Mouse (Mus musculus) cerebellum, adult 2 months (tissue): Measurements from ENCODE around the gene Fam81a. TPM values are rescaled to one million over a fixed set of nuclear protein-coding genes. Genes with fewer than 3 reads are reported as not detected.

ENCODE experiments used
- DNase-seq, 2 experiments: peaks; one replicate each; pipeline ENCODE4 v3.0.0; 2021
- H3K27ac ChIP-seq: fragments of 200-500 bp; 2 replicates; pipeline ENCODE4 v1.5.1; 2012; ENCODE audit warnings: low read length, control low read depth, inconsistent platforms; ENCODE audit not compliant: insufficient read depth
- H3K27me3 ChIP-seq: fragments of 200-500 bp; 2 replicates; pipeline ENCODE4 v1.6.1; 2012; ENCODE audit warnings: inconsistent platforms, mild to moderate bottlenecking, low read length, moderate library complexity; ENCODE audit not compliant: control insufficient read depth, insufficient read depth
- H3K4me1 ChIP-seq: fragments of 200-500 bp; 2 replicates; pipeline ENCODE4 v1.6.1; 2011; ENCODE audit warnings: low read length; ENCODE audit not compliant: control insufficient read depth, insufficient read depth
- H3K4me3 ChIP-seq: fragments of 200-500 bp; replicated peaks from 2 replicates; pipeline ENCODE3; 2011; ENCODE audit warnings: mild to moderate bottlenecking, low read depth, low read length, control low read depth; ENCODE audit not compliant: insufficient read depth
- CTCF ChIP-seq: fragments of 200-500 bp; IDR thresholded peaks from 2 replicates; pipeline ENCODE4 v1.5.1; 2011; ENCODE audit warnings: low read depth, mild to moderate bottlenecking, control low read depth, low read length, moderate library complexity, borderline replicate concordance; ENCODE audit not compliant: insufficient read depth
- POLR2A ChIP-seq: fragments of 200-500 bp; IDR thresholded peaks from 2 replicates; pipeline ENCODE4 v1.6.1; 2011; ENCODE audit warnings: low read length, control low read depth, borderline replicate concordance; ENCODE audit not compliant: insufficient read depth
- WGBS: fragments of 180-500 bp; shearing (Covaris S2); methylation state at CpG from one replicate; pipeline ENCODE4 v1.1.7; 2018; 5-methylcytosine and 5-hydroxymethylcytosine counted together
- polyA plus RNA-seq: library from polyadenylated mRNA; depleted of rRNA; stranded (reverse); fragments of >200 nt; gene quantifications from 2 replicates; pipeline ENCODE4 v1.2.3, GENCODE M21; 2012

Gene Fam81a
- polyA plus RNA-seq, 1 experiment: 12.8 TPM

- no peak overlapping the region for H3K27ac ChIP-seq
- WGBS: 57% methylated on average over 11 of the region's 11 CpGs
- no peak overlapping the region for H3K4me3 ChIP-seq
- DNase-seq: peak; percentile 8 to 36
- no peaks in the 10 kb centered on the region; the same call in 1 of the 2 replicates for H3K4me1 ChIP-seq
- no peaks in the 10 kb centered on the region; the same call in 1 of the 2 replicates for H3K27me3 ChIP-seq
- no peak for TF ChIP-seq POLR2A
- TF ChIP-seq CTCF: peak; percentile 21; the same call in 1 of the 2 replicates
Observed at GRCm38 (mm10) chr9:70084107-70084506, 58.3 kb downstream of the Fam81a start.

DNA sequence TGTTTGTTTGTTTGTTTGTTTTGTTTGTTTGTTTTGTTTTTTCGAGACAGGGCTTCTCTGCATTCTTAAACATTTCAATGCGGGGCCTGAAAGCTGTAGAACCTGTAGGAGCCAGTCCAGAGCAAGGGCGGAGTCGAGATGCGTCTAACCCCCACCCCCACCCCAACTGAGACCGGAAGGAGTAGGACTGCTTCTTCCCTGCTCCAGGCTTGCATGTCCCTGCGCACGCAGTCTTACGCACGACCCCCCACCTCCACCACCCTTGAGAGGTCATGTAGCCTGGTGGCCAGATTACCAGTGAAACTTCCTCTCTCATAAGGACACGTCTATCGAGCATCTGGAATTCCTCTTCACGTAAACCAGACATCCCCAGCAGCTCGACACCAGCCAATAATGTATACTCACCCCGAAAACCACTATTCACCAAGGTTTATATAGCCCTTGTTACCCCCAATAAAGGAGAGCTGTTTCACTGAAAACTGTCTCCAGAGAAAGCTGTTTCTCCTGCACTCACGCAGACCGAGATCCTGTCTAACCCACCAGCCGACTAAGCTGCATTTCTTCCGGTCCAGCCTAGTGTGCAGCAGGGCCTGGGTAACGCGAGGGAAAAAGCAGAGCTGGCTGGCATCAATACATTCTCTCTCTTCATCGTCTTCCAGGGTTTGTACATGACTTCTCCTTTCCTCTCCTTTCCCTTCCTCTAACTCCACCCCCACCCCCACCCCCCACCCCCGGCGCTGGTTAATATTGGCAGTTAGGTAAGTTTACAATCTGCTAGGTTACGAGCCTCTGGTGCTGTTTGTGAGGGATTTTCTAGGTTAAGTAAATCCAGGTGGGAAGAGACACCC lies 59.8 kb downstream of the Fam81a start:
- no peak for DNase-seq
- Histone ChIP-seq H3K4me3 (no peak overlapping the region), H3K27ac (no peak overlapping the region), H3K27me3 (no peaks in the 10 kb centered on the region; the same call in 1 of the 2 replicates), H3K4me1 (no peaks in the 10 kb centered on the region)
- no peak for TF ChIP-seq POLR2A
- TF ChIP-seq CTCF: no peak
- WGBS: 80% methylated on average over 25 of the region's 25 CpGs

- no peak overlapping the region for H3K4me3 ChIP-seq
- no peaks in the 10 kb centered on the region for H3K4me1 ChIP-seq
- no peak for DNase-seq
- 90% methylated on average over 7 of the region's 7 CpGs for WGBS
- H3K27me3 ChIP-seq: no peaks in the 10 kb centered on the region; the same call in 1 of the 2 replicates
- TF ChIP-seq POLR2A (no peak), CTCF (no peak)
- no peak overlapping the region for H3K27ac ChIP-seq
Observed at GRCm38 (mm10) chr9:70081767-70082166, 60.6 kb downstream of the Fam81a start.

DNA sequence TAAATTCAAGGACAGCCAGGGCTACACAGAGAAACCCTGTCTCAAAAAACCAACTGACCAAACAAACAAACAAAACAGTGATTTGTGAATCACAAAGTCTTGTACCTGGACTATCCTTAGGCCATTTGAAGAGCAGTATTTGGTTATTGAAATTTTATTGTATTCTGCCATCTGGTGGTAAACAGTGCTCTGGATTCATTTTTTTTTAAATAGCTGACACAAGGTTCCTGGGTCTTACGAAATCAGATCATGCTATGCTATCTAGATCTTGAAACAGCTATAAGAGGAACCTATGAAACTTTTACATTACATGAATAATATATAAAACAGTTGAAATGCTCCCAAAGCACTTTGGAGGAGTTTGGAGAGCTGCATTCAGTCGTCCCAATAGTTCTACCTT lies 61.4 kb downstream of the Fam81a start:
- no peak for DNase-seq
- H3K4me3 ChIP-seq: no peak overlapping the region
- TF ChIP-seq POLR2A (no peak), CTCF (no peak)
- no peak overlapping the region for H3K27ac ChIP-seq
- no peaks in the 10 kb centered on the region; the same call in 1 of the 2 replicates for H3K27me3 ChIP-seq
- H3K4me1 ChIP-seq: no peaks in the 10 kb centered on the region
- 69% methylated on average over 2 of the region's 2 CpGs for WGBS

- WGBS: 92% methylated on average over 9 of the region's 9 CpGs
- TF ChIP-seq POLR2A: no peak
- no peak for TF ChIP-seq CTCF
Observed at GRCm38 (mm10) chr9:70080027-70080800, 62.1 kb downstream of the Fam81a start.

DNA sequence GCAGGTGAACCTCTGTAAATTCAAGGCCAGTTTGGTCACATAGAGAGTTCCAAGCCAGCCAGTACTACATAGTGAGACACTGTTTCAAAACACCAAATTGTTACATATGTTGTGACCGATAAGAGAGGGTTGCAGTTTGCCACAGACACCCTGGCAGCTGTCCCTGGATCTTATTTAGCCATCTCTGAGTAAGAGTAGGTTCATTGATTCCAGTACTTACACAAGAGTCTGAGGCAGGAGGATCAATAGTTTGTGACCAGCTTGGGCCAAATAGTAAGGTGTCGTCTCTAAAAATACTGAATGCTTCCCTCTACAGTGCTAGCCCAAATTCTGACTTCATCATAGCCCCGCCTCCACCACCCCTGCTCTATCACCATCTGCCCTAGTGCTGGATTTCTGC lies 64.3 kb downstream of the Fam81a start:
- Histone ChIP-seq H3K27ac (no peak overlapping the region), H3K4me1 (no peaks in the 10 kb centered on the region), H3K4me3 (no peak overlapping the region), H3K27me3 (no peaks in the 10 kb centered on the region; the same call in 1 of the 2 replicates)
- WGBS: 82% methylated on average over 3 of the region's 3 CpGs
- DNase-seq: no peak
- TF ChIP-seq CTCF: no peak
- TF ChIP-seq POLR2A: no peak

More at GRCm38 (mm10) chr9:70080027-70080800, 62.1 kb downstream of the Fam81a start:
- no peak for DNase-seq
- Histone ChIP-seq H3K27ac (no peak overlapping the region), H3K27me3 (no peaks in the 10 kb centered on the region; the same call in 1 of the 2 replicates), H3K4me1 (no peaks in the 10 kb centered on the region), H3K4me3 (no peak overlapping the region)

GRCm38 (mm10) chr9:70077170-70077569 lies 65.2 kb downstream of the Fam81a start:
- DNase-seq: no peak
- no peak for TF ChIP-seq CTCF
- no peak for TF ChIP-seq POLR2A
- Histone ChIP-seq H3K4me1 (no peaks in the 10 kb centered on the region), H3K27me3 (no peaks in the 10 kb centered on the region; the same call in 1 of the 2 replicates), H3K27ac (no peak overlapping the region), H3K4me3 (no peak overlapping the region)
- 57% methylated on average over 7 of the region's 7 CpGs for WGBS
